Mouse (Mus musculus) urinary bladder, postnatal 14 days (tissue): Measurements from ENCODE around the gene Edf1.

ENCODE experiments used
- DNase-seq: peaks from one replicate; pipeline ENCODE4 v3.0.0; 2021; ENCODE audit warnings: low spot score

The Edf1 gene

DNA sequence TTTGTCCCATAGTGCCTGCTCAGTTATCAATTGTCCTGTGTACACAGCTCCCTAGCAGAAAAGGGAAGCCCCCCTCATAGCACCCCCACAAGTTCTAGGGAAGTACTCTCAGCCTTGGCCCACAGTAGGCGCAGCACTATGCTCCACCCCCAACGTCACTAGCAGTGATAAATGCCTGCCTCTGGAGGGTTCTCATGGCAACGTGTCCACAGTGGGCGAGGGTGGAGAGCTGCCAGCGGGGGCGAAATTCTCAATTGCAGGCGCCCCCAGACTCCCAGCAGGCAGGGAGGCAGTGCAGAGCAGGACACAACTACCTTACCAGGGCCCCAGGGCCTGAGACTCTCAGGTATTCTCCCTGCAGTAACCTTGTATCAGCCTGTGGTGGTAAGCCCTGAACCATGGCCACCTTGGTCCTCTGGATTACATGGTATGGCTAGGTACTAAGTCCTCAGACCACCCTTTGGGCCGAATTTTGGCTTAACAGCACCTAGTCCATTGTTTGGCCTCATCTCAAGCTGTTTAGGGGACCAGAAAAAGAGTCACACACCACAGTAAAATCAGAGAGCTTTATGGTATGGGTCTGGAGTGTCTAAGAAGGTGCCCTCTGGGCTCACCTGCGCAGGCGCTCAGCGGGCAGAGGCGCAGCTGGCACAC lies 24.9 kb downstream of the Edf1 start:
- DNase-seq: no peak

DNA sequence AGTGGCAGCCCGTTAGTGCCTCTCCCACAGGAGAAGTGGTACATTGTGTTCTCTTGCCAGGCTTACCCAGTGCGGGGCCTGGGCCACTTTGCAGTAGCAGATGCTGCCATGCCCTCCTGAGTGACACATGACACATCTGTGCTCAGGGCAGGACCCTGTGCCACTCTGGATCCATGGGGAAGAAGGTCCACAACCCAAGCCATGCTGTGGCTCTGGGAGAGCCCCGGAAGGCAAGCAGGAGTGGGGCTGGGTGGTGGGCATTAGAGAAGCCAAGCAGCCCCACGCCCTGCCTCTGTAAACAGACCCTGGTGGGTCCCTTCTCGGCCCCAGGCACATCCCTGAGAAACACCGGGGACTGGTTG lies 25.5 kb downstream of the Edf1 start:
- DNase-seq: no peak

DNA sequence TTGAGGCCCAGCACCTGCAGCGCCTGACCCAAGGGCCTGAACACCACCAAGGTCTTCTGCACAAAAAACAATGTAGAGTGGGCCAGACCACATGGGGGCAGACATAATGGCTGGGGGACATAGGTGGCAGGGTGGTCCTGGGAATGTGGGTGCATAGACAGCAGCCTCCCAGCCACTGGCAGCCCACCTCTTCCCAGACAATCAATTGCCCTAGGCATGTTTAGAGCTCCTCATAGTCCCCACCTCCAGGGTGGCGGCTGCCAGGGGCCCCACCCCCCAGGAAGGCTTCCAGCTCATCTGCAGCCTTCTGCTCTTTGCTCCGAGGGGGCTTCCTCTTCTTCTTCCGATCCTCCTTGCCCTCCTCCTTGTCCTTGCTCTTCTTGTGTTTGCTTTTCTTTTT lies 25.9 kb downstream of the Edf1 start:
- no peak for DNase-seq

DNA sequence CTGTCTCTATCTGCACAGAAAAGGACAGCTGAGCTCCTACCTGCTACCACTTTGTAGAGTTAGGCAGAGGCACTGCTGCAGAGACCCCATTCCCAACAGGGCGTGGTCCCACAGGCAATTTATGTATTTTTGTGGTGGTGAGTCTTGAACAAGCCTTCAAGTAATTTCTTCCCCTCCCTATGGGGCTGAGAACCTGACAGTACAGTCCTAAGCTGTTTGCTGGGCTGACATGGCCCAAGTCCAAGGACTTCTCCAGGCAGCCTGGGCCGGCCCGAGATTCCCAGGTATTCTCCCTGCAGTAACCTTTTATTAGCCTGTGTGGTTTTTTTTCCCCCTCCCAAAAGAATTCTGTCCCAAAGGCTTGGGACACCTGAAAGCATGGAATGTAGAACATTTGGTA lies 26.5 kb downstream of the Edf1 start:
- DNase-seq: no peak

DNA sequence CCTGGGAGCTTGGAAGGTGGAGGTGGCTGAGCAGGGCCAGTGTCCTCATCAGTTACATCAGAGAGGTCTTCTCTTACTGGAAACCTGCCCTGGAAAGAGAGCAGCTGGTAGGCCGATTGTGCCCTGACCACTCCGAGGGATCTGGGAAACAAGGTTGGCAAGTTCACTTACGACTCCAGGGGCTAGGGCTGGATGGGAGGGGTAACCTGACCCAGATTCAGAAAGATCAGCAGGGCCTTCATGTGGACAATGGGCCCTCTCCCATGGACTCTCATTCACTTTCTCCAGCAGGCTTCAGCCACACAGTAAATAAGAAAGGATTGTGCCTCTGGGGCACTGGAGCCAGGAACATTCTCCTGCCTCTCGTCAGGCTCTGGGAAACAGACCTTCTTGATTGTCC lies 27.2 kb downstream of the Edf1 start:
- DNase-seq: no peak

DNA sequence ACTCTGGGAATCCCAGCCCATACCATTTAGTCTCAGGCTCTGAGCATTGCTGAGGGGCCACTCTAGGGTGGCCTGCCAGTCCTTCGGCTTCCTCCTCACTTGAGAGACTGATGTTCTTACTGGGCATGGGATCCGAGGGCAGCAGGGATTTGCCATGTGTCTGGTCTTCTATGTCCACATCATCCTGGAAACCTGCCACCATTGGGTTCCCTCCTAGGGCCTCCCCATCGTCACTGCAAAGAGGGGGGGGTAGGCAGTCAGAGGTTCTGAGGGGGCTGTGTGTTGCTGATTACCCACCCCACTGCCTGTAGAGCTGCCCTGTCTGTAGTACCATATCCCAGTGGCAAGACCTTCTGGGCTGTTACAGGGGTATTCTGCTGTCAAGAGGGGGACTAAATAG lies 28.0 kb downstream of the Edf1 start:
- no peak for DNase-seq

DNA sequence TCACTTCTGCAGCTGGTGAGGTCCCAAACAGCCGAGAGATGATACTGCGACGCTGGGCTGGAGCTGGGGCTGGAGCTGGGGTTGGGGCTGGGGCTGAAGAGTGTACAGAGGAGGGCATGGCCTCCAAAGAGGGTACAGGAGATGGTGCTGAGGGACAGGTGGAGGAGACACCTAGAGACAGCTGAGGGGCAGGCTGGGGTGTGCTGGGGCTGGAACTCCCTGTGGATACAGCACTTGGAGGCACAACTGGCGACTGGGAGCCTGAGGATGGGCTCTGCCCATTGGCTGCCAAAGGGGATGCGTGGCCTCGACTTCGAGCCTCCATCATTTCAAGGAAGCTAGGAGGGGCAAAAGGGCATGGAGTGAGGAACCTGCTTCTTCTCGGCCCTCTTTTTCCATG lies 29.6 kb downstream of the Edf1 start:
- no peak for DNase-seq

DNA sequence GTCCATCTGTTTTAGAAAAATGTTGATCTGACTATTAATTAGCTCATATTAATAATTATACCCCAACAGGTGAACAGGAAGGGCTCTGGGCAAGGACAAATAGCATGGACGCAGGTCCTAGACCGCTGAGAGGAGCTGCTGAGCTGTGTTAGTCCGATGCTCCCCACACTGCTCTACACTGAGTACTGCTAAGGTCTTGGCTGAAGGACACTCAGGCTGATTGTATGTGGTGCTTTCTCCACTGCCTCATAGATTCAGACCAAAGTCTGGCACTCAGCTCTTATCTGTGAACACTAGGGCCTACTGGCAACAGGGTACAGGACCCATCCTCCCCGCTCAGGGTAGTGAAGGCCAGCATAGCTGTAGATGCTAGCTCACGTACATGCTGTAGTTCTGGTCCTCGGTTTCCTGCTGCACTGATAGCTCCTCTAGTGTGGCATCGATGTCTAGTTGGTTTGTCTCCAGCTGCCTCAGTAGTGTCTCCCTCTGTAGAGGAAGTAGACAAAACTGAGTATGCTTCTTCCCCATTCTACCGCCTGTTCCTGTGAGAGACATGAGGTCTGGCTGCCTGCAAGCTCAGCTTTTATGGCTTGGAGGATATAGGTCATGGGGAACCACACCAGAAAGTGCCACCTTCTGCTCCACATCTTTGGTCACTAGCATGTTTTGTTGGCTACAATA lies 30.7 kb downstream of the Edf1 start:
- no peak for DNase-seq

DNA sequence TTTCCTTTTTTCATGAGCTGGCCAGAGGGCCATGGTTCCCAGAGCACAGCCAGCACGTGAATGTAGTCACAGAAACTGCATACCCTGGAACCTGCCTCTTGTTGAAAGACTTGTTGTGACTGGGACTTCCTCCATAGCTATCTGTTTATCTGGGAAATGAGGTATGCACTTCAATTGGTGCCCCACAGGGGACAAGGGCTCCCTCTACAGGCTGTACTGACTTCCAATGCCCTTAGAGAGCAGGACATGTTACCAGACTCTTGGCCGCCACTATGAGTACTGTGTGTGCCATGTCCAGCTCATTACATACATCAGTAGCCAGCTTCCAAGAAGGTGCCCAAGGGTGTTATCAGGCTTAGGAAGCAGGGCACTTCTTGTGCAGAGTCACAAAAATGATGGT lies 34.2 kb downstream of the Edf1 start:
- peak; percentile 69 for DNase-seq

DNA sequence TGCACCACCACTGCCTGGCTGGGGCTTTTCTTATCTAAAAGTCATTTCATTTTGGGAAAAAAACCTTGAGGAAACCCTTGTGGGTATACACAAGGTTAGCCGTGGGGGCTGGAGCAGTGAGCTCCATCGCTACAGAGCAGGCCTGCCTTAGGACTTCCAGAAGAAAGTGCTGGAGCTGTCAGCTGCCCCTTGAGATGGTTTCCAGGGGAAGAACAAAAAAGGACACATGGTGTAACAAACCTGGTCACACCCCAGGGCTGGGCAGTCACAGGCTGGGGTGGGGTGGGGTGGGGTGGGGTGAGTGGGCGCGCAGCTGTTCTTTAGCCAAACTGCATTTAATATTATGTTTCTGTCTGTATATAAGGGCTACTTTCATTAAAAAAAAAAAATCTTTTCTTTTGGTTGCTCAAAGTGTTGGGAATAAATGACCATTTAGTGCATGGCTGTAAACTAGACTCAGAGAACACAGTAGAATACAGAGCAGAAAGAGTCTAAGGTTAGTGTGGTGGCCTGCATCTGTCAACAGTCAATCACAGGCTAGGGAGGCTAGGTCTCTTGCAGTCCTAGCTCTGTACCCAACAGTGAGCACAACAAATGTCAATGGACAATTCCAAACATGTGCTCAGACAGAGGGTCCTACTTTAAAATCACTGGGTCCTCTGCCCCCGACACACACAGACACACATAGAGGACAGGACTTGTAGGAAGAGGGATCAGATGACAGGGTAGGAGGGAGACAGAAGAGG lies 39.3 kb downstream of the Edf1 start:
- DNase-seq: no peak

DNA sequence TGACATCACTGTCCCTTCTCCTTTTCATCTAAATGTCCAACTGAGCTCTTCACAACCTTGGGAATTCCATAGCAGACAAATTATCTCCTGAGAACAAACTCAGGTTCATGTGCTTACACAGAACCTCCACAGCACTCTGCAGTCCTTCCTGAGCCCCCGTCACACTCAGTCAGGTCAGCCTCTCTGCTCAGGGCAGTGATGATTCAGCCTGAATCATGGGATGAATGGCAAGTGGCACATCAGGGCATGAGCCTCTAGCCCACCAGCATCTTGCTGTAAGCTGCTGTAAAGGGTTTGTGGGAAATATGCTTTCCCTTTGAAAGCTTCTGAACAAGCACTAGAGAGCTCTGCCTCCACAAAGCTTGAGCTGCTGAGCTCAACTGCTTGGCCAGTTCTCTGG lies 41.1 kb downstream of the Edf1 start:
- DNase-seq: no peak

DNA sequence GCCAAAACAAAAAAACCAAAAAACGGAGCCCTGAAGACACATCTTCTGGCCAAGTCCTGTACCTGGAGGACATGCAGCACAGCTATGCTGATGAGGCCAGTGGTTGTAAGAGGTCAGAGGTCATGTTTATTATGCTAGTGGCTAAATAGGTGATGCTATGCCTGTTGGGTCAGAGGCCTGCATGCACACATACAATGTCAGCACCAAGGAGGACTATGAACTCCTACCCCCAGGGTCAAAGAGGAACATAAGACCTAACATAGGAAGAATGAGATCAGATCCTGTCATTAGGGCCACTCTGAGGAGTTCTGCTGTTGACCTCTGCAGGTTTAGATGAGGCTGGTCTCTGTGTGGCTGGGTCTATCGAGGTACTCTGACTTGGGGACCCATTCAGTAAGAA lies 42.4 kb downstream of the Edf1 start:
- DNase-seq: no peak

DNA sequence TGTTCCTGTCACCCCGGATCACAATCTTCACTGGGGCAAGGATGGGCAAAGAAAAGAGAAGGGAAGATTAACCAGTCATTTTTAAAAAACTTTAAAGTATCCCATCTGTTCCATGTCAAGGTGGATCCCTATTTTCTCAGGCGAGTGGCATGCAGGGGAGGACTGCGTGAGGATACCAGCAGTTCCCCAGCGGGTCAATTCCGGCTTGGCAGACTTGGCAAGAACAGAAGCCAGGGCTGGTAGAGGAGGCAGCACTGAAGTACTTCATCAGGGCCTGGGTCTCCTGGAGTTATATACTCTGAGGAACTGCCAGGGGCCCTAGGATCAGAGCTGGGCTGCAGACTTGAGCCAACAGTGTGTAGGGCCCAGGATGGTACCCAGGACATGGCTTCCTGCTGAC lies 44.9 kb downstream of the Edf1 start:
- no peak for DNase-seq

DNA sequence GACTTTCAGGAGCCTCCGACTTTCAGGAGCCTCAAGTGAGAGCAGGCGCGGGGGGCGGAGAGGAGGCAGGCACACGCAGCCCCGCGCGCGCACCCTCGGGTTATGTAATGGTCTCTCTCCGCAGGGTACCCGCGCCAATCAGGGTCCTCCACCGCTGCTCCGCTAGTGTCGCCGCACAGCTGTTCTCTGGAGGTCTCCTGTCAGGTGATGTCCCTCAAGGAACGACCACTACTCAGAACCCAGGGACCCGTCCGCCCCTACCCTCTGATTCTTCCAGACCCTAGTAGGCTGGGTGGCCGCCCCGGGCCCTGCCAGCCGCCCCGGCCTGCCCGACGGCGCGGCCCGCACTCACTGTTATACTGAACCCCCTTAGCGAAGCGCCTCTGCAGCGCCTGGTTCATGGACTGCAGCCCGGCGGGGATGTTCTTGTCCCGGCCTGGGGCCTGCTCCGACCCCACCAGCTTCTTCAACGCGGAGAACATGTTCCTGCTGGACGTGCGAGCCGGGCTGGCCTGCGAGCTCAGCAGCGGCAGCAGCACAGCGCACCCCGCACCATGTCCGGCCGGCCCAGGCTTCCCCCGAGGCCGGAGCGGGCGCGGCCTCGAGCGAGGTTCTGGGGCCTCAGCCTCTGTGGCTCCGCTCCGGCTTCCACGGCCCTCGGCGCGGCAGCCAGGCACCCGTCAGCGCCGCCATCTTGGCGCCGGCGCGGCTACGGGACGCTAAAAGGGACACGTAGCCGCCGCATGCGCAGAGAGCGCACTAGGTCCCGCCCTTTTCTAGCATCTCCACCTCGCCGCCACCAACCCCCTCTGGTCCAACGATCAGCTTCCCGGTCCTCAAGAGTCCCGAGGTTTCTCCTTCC lies 50.3 kb downstream of the Edf1 start, which contains the start of gene Rabl6:
Gene Rabl6 (minus strand): TSS at position 761 of the 862 bp plus-strand sequence.
- peak; percentile 91 for DNase-seq

DNA sequence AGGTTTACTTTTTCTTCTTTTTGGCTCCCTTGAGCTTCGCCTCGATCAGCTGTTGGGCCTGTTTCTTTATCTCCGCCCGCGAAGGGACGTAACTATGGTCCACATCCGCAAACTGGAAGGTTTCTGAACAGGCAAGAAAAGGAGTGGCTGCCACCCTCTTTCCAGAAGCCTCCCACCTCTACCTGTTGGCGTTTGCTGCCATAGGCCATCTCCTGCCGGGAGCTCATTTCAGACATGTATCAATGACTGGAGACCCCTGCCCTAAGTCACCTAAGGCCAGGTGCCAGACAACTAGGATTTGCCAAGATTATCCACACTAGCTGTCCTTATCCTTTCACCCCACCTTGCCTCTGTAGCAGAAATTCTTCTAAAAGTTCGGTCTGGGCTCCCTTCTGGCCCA lies 51.0 kb downstream of the Edf1 start:
- no peak for DNase-seq
